Mouse (Mus musculus) neural tube, embryonic 13.5 days (tissue): ENCODE measurements around the gene Cenpx. TPM values are rescaled to one million over a fixed set of nuclear protein-coding genes. Genes with fewer than 3 reads are reported as not detected.
"Not testable (repeated sequence)": the region's sequence is repeated elsewhere in the genome, so short reads cannot be mapped to it uniquely, and the experiment has no call there.

Experiments used
- ATAC-seq: fragments of 200-750 bp; cut with Nextera tagmentation; 2 replicates; pipeline ENCODE4 v1.8.0; 2017; ENCODE audit warnings: low read depth, mild to moderate bottlenecking, moderate TSS enrichment, moderate library complexity
- H3K27ac ChIP-seq: fragments of 300-500 bp; sonication (generic); replicated peaks from 2 replicates; pipeline ENCODE4 v1.5.1; 2015; ENCODE audit warnings: moderate library complexity, mild to moderate bottlenecking, inconsistent platforms
- H3K27me3 ChIP-seq: fragments of 300-500 bp; sonication (generic); 2 replicates; pipeline ENCODE4 v1.6.1; 2015; ENCODE audit warnings: mild to moderate bottlenecking, inconsistent platforms
- H3K36me3 ChIP-seq: fragments of 300-500 bp; sonication (generic); 2 replicates; pipeline ENCODE4 v1.6.1; 2015; ENCODE audit warnings: mild to moderate bottlenecking, inconsistent platforms
- H3K4me1 ChIP-seq: fragments of 300-500 bp; sonication (generic); replicated peaks from 2 replicates; pipeline ENCODE4 v1.6.1; 2015; ENCODE audit warnings: inconsistent platforms
- H3K4me2 ChIP-seq: fragments of 300-500 bp; sonication (generic); 2 replicates; pipeline ENCODE4 v1.6.1; 2015; ENCODE audit warnings: inconsistent platforms, mild to moderate bottlenecking, moderate library complexity
- H3K4me3 ChIP-seq: fragments of 300-500 bp; sonication (generic); 2 replicates; pipeline ENCODE4 v1.5.1; 2015; ENCODE audit warnings: mild to moderate bottlenecking, inconsistent platforms
- H3K9ac ChIP-seq: fragments of 300-500 bp; sonication (generic); 2 replicates; pipeline ENCODE4 v1.6.1; 2015; ENCODE audit warnings: moderate library complexity, mild to moderate bottlenecking, inconsistent platforms
- H3K9me3 ChIP-seq: fragments of 300-500 bp; sonication (generic); 2 replicates; pipeline ENCODE4 v1.6.1; 2016; ENCODE audit warnings: inconsistent platforms
- WGBS: fragments of 180-500 bp; shearing (Covaris S2); methylation state at CpG from one replicate; pipeline ENCODE4 v1.1.7; 2015; 5-methylcytosine and 5-hydroxymethylcytosine counted together
- polyA plus RNA-seq: library from polyadenylated mRNA; unstranded; fragments of >200 nt; fragmentation: Nextera tagmentation; extraction: Ambion mirVana; gene quantifications from 2 replicates; pipeline ENCODE4 v1.2.1, GENCODE M21; 2015

Gene Cenpx
- polyA plus RNA-seq, 1 experiment from 2014 or later: 101 TPM

DNA sequence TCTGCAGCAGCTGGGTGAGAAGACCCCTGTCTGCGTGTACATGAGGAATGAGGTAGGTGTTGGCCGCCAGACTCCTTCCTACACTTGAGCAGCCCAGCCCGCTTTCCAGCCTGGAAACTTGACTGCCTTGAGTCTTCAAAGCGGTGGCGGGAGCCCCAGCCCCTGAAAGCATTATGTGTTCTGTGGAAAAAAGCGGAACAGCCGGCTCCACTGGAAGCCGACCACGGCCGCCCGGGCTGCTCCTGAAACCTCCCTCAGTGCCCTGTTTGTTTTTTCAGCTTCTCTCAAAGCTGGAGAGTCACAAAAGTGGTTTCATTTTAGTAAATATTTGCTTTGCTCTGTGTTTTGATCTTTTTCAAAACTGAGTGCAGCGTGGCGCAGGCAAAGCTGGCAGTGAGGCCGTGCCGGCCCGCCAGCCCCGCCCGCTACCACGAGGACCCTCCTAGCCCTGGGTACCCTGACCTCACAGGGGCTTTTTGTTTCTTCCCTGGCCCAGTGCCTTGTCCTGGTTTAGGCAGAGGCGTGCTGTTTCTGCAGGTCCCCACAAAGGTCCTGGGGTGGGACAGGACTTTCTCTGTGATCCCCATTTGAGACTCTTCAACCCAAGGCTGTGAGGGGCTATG lies 26.8 kb downstream of the Cenpx start:
- no peak for ATAC-seq
- no peak overlapping the region for H3K4me2 ChIP-seq
- peak overlapping the region; percentile 52; the same call in 1 of the 2 replicates for H3K27ac ChIP-seq
- no peaks in the 10 kb centered on the region for H3K9me3 ChIP-seq
- H3K9ac ChIP-seq: no peak overlapping the region
- WGBS: 72% methylated on average over 20 of the region's 20 CpGs
- H3K4me1 ChIP-seq: no peaks in the 10 kb centered on the region; the same call in 1 of the 2 replicates
- no peak overlapping the region for H3K4me3 ChIP-seq
- no peaks in the 10 kb centered on the region for H3K27me3 ChIP-seq
- H3K36me3 ChIP-seq: peaks cover 76% of the 10 kb centered on the region

DNA sequence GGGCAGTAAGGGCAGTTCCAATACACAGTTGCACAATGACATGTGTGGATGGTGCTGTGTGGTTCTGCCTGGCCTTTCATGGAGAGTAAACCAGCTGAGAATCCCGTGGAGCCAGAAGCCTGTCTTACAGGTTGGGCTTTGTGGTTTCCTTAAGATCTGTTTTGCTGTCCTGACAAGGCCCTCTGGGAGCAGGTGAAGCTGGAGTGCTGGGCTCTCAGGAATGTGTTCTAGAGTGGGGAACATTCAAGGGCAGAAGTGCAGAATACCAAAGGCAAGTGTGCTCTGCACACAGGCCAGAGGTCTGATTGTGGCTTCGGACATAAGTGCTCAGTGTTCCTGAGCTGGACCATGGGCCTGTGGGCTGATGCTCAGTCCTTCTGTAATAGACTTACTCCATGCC lies 28.9 kb downstream of the Cenpx start:
- WGBS: 93% methylated on average over 2 of the region's 2 CpGs

DNA sequence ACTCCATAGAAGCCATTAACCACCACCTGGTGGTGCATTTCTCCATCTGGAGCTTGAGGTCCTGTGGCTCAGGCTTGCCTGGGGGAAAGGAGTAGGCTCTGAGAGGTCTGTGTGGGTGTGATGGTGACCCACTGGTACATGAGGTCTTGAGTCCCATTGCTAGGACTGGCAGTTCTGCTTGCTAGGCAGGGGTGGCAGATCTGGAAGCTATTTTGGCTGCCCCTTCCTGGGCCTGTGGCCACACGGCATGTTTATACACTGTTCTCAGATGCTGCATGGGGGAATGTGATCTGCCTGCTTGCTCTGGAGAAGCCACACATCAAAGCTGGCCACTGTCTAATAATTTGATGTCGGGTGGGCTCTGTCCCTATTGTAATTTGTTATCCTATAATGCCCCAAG lies 29.5 kb downstream of the Cenpx start:
- H3K4me2 ChIP-seq: no peak overlapping the region
- H3K4me3 ChIP-seq: no peak overlapping the region
- peaks cover 79% of the 10 kb centered on the region for H3K36me3 ChIP-seq
- ATAC-seq: no peak
- H3K27ac ChIP-seq: no peak overlapping the region
- H3K4me1 ChIP-seq: no peaks in the 10 kb centered on the region; the same call in 1 of the 2 replicates
- H3K9ac ChIP-seq: no peak overlapping the region
- H3K27me3 ChIP-seq: no peaks in the 10 kb centered on the region
- no peaks in the 10 kb centered on the region for H3K9me3 ChIP-seq
- WGBS: 90% methylated on average over 2 of the region's 2 CpGs

More for the DNA sequence above, 28.9 kb downstream of the Cenpx start:
- Histone ChIP-seq H3K9me3 (no peaks in the 10 kb centered on the region), H3K9ac (no peak overlapping the region), H3K4me2 (no peak overlapping the region), H3K36me3 (peaks cover 79% of the 10 kb centered on the region), H3K4me1 (no peaks in the 10 kb centered on the region; the same call in 1 of the 2 replicates), H3K27ac (no peak overlapping the region), H3K27me3 (no peaks in the 10 kb centered on the region), H3K4me3 (no peak overlapping the region)
- no peak for ATAC-seq

GRCm38 (mm10) chr11:120683536-120683935 lies 30.0 kb downstream of the Cenpx start:
- Histone ChIP-seq H3K27me3 (no peaks in the 10 kb centered on the region), H3K9me3 (no peaks in the 10 kb centered on the region), H3K27ac (no peak overlapping the region), H3K4me2 (no peak overlapping the region), H3K4me1 (no peaks in the 10 kb centered on the region; the same call in 1 of the 2 replicates), H3K4me3 (no peak overlapping the region), H3K9ac (no peak overlapping the region), H3K36me3 (peaks cover 79% of the 10 kb centered on the region)
- WGBS: 92% methylated on average over 3 of the region's 3 CpGs
- ATAC-seq: no peak

DNA sequence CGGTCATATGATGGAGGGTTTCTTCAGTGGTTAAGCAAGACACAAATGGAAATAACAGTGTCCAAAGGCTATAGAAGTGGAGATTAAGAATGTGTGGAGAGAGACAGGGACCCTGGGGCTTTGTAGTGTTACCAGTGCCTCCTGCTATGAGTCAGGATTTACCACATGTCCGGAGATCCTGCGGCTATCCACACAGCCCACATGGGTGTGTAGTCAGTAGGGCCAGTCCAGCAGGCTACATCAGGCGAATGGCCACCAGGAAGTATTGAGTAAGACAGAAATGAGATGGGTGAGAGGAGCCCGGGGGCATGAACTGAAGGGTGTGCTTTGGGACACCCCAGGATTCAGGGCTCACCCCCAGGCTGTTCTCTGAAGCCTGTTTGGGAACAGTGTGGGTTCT lies 30.9 kb downstream of the Cenpx start:
- WGBS: 96% methylated on average over 5 of the region's 5 CpGs
- Histone ChIP-seq H3K36me3 (peaks cover 79% of the 10 kb centered on the region), H3K27me3 (no peaks in the 10 kb centered on the region), H3K9me3 (no peaks in the 10 kb centered on the region), H3K27ac (no peak overlapping the region), H3K4me2 (no peak overlapping the region), H3K9ac (no peak overlapping the region; the same call in 1 of the 2 replicates), H3K4me1 (no peaks in the 10 kb centered on the region; the same call in 1 of the 2 replicates), H3K4me3 (no peak overlapping the region)
- ATAC-seq: no peak

DNA sequence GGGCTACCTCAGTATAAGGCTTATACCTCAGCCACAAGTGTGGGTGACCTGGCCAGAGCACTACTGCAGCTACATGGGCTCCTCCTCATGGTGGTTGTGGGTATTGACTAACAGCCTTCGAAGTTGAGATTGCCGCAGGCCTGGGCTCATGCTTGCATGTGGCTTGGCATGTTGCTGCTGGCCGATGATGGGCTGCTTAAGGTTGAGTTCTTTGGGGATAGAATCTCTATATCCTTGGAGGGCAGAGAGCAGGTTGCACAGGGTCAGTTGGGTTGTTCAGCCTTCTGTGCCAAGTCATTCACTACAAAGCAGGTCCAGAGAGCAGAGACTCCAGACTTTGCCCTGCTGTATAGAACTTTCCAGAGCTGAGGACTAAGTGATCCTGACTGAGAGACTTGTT lies 33.6 kb downstream of the Cenpx start:
- Histone ChIP-seq H3K27me3 (no peaks in the 10 kb centered on the region), H3K36me3 (peaks cover 77% of the 10 kb centered on the region), H3K4me1 (peaks cover 7% of the 10 kb centered on the region), H3K4me3 (no peak overlapping the region), H3K9ac (no peak overlapping the region), H3K4me2 (no peak overlapping the region), H3K27ac (no peak overlapping the region), H3K9me3 (no peaks in the 10 kb centered on the region)
- ATAC-seq: no peak
- 88% methylated on average over 3 of the region's 3 CpGs for WGBS

DNA sequence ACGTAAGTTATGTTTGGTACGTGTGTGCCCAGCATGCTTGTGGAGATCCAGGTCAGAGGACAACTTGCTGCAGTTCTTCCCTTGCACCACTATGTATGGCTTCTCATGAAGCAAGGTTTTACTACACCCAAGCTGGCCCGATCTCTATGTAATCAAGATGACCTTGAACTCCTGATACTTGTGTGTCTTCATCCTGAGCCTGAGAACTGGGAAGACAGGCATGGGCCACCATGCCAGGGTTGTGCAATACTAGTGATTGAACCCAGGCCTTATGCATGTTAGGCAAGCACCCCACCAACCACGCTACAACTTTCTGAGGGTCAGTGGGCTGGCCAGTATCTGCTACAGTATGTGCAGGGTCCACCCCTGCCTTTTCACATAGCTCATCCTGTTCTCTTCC lies 36.6 kb downstream of the Cenpx start:
- WGBS: 92% methylated on average over 4 of the region's 4 CpGs
- Histone ChIP-seq H3K9ac (no peak overlapping the region), H3K4me3 (no peak overlapping the region), H3K4me2 (no peak overlapping the region), H3K27ac (no peak overlapping the region), H3K9me3 (no peaks in the 10 kb centered on the region), H3K27me3 (no peaks in the 10 kb centered on the region), H3K4me1 (peaks cover 23% of the 10 kb centered on the region), H3K36me3 (peaks cover 60% of the 10 kb centered on the region)
- ATAC-seq: no peak

- not testable (repeated sequence) for H3K27ac ChIP-seq, H3K9me3 ChIP-seq, H3K4me2 ChIP-seq, H3K4me3 ChIP-seq, ATAC-seq, H3K9ac ChIP-seq, H3K27me3 ChIP-seq
- 86% methylated on average over 4 of the region's 5 CpGs for WGBS
- Histone ChIP-seq H3K4me1 (peaks cover 23% of the 10 kb centered on the region), H3K36me3 (peaks cover 51% of the 10 kb centered on the region)
Measured at GRCm38 (mm10) chr11:120675875-120676274, 37.7 kb downstream of the Cenpx start.

DNA sequence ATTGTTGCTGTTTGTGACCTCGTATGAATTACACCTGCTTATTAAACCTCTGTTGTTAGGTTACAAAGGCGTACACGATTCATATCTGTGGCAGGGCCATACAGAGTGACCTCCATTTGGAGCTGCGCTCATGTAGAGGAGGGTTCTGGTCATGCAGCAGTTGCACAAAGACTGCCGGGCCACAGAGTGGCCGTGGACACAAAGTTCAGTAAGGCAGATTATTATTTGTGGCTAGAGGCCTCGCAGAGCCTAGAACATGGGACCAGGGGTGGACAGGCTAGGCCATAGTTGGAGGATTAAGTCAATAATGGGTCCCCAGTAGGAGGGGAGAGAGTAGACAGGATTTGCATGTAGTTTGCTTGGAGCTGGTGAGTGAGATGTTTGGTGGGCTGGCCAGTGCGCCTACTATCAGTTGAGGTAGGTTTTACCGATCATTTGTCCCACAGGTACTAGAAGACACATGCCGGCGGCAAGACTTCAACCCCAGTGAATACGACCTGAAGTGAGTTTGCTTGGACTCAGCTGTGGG lies 39.9 kb downstream of the Cenpx start:
- H3K27ac ChIP-seq: peak overlapping the region; percentile 94
- 41% methylated on average over 12 of the region's 12 CpGs for WGBS
- H3K9ac ChIP-seq: peak overlapping the region; percentile 87
- peaks cover 29% of the 10 kb centered on the region for H3K36me3 ChIP-seq
- H3K9me3 ChIP-seq: no peaks in the 10 kb centered on the region
- peaks cover 23% of the 10 kb centered on the region for H3K4me1 ChIP-seq
- no peaks in the 10 kb centered on the region for H3K27me3 ChIP-seq
- H3K4me2 ChIP-seq: peak overlapping the region; percentile 94
- peak; percentile 38 for ATAC-seq
- peak overlapping the region; percentile 71 for H3K4me3 ChIP-seq

DNA sequence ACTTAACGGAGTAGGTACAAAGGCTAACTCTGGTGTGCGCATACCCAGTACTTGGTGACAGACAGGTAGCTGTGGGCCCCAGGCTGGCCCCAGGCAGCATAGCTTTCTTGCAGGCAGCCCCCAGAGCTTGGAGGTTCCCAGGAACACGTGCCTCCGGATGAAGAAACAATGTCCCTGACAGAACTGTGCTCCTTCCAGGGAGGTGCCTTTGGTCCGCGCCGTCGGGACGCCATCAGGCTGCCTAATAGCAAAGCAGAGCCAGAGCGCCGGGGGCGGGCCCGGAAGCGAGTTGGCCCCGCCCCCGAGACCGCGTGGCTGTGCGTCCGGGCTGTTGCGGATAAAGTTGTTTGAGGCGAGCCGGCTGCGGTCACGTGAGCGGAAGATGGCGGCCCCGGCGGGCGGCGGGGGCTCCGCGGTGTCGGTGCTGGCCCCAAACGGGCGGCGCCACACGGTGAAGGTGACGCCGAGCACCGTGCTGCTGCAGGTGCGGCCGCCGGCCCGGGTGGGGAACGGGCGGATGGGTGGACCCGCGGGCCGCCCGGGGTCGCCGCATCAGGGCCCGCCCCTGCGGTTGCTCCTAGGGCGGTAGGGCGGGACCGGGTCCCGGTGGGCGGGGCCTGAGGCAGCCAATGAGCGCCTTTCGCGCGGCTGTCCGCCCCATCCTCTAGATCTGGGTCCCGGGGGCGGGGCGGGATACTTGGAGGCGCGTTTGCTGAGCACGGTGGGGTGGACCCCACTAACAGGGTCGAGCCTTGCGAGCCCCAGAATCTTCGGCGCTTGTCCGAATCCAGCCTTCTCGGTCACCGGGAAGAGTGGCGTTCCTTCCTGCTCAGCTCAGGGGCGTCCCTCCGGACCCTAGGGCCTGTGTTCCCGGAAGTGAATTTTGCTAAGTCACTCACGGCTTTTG lies 40.6 kb downstream of the Cenpx start, which contains the start of gene Aspscr1:
Aspscr1 (plus strand) TSS at position 287 of the 907 bp plus-strand sequence.
- under 1% methylated on average over 83 of the region's 83 CpGs for WGBS
- H3K36me3 ChIP-seq: peaks cover 22% of the 10 kb centered on the region

GRCm38 (mm10) chr11:120666617-120667016 lies 46.9 kb downstream of the Cenpx start:
- peaks cover 13% of the 10 kb centered on the region for H3K4me1 ChIP-seq
- no peak overlapping the region for H3K9ac ChIP-seq
- H3K36me3 ChIP-seq: no peaks in the 10 kb centered on the region
- H3K4me2 ChIP-seq: no peak overlapping the region
- peaks cover 28% of the 10 kb centered on the region for H3K27me3 ChIP-seq
- no peak overlapping the region for H3K4me3 ChIP-seq
- ATAC-seq: no peak
- no peaks in the 10 kb centered on the region for H3K9me3 ChIP-seq
- H3K27ac ChIP-seq: no peak overlapping the region
- 7% methylated on average over 3 of the region's 3 CpGs for WGBS

More for the DNA sequence above, 40.6 kb downstream of the Cenpx start, which contains the start of gene Aspscr1:
- Histone ChIP-seq H3K9ac (peak within 1 kb of the TSS; percentile 87), H3K4me3 (peak within 1 kb of the TSS; percentile 71), H3K4me2 (peak within 1 kb of the TSS; percentile 94), H3K9me3 (no peaks in the 10 kb centered on the region), H3K4me1 (peaks cover 23% of the 10 kb centered on the region), H3K27me3 (no peaks in the 10 kb centered on the region), H3K27ac (peak within 1 kb of the TSS; percentile 94)
- peak; percentile 98 for ATAC-seq

GRCm38 (mm10) chr11:120665406-120665805 lies 48.1 kb downstream of the Cenpx start:
- H3K9ac ChIP-seq: no peak overlapping the region
- H3K27ac ChIP-seq: no peak overlapping the region
- ATAC-seq: no peak
- H3K4me1 ChIP-seq: peaks cover 23% of the 10 kb centered on the region
- no peaks in the 10 kb centered on the region for H3K9me3 ChIP-seq
- H3K27me3 ChIP-seq: peaks cover 40% of the 10 kb centered on the region
- no peak overlapping the region for H3K4me3 ChIP-seq
- no peak overlapping the region for H3K4me2 ChIP-seq
- 60% methylated on average over 3 of the region's 3 CpGs for WGBS
- no peaks in the 10 kb centered on the region for H3K36me3 ChIP-seq
